Mouse (Mus musculus) lung, embryonic 16.5 days (tissue): ENCODE measurements around the gene Gm21992. TPM values are rescaled to one million over a fixed set of nuclear protein-coding genes. Genes with fewer than 3 reads are reported as not detected.

Experiments used
- ATAC-seq: fragments of 200-750 bp; cut with Nextera tagmentation; 2 replicates; pipeline ENCODE4 v1.8.0; 2017; ENCODE audit warnings: low read depth, mild to moderate bottlenecking, moderate library complexity
- H3K27ac ChIP-seq: fragments of 300-500 bp; sonication (generic); 2 replicates; pipeline ENCODE4 v1.5.1; 2014; ENCODE audit warnings: mild to moderate bottlenecking, control low read depth, low read length
- H3K27me3 ChIP-seq: fragments of 300-500 bp; sonication (generic); 2 replicates; pipeline ENCODE4 v1.6.1; 2014; ENCODE audit warnings: low read depth, low read length, mixed read lengths; ENCODE audit not compliant: control insufficient read depth, insufficient read depth
- H3K36me3 ChIP-seq: fragments of 300-500 bp; sonication (generic); 2 replicates; pipeline ENCODE4 v1.6.1; 2014; ENCODE audit warnings: low read length; ENCODE audit not compliant: control insufficient read depth, insufficient read depth
- H3K4me1 ChIP-seq: fragments of 300-500 bp; sonication (generic); replicated peaks from 2 replicates; pipeline ENCODE4 v1.6.1; 2014; ENCODE audit warnings: low read length, mixed read lengths; ENCODE audit not compliant: control insufficient read depth, insufficient read depth
- H3K4me2 ChIP-seq: fragments of 300-500 bp; sonication (generic); 2 replicates; pipeline ENCODE4 v1.6.1; 2014; ENCODE audit warnings: low read depth, low read length, control low read depth
- H3K4me3 ChIP-seq: fragments of 300-500 bp; sonication (generic); 2 replicates; pipeline ENCODE4 v1.5.1; 2014; ENCODE audit warnings: mild to moderate bottlenecking, low read length, control low read depth
- H3K9ac ChIP-seq: fragments of 300-500 bp; sonication (generic); 2 replicates; pipeline ENCODE4 v1.6.1; 2014; ENCODE audit warnings: low read length, control low read depth
- H3K9me3 ChIP-seq: fragments of 300-500 bp; sonication (generic); 2 replicates; pipeline ENCODE4 v1.6.1; 2016; ENCODE audit warnings: low read length; ENCODE audit not compliant: control insufficient read depth
- WGBS: fragments of 180-500 bp; shearing (Covaris S2); extraction: QIAGEN DNeasy Blood & Tissue Kit; methylation state at CpG from one replicate; pipeline ENCODE4 v1.1.7; 2014; 5-methylcytosine and 5-hydroxymethylcytosine counted together
- polyA plus RNA-seq: library from polyadenylated mRNA; unstranded; fragments of >200 nt; fragmentation: Nextera tagmentation; extraction: Ambion mirVana; gene quantifications from 2 replicates; pipeline ENCODE4 v1.2.1, GENCODE M21; 2015

Gm21992 gene
- polyA plus RNA-seq, 1 experiment from 2014 or later = 30.9 TPM

DNA sequence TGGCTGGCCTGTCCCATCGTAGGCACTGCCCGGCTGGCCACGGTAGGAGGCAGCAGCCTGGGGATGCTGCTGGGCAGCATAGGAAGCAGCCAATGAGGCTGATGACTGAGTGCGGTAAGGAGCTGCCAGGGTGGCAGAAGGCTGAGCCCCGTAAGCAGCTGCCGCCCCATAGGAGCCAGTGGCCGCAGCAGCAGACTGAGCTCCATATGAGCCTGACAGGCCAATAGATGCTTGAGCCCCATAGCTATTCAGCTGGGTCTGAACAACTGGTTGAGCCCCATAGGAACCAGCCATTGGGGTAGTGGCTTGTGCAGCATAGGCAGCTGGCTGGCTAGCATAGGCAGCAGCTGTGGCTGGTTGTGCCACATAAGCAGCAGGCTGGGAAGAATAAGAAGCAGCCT lies 8.7 kb downstream of the Gm21992 start:
- H3K36me3 ChIP-seq = peaks cover 38% of the 10 kb centered on the region
- no peaks in the 10 kb centered on the region for H3K27me3 ChIP-seq
- 0 out of 2 replicates have a peak, but pooled peaks have one; percentile 7 for ATAC-seq
- no peak overlapping the region for H3K27ac ChIP-seq
- no peak overlapping the region for H3K4me2 ChIP-seq
- 91% methylated on average over 7 of the region's 7 CpGs for WGBS
- no peaks in the 10 kb centered on the region for H3K4me1 ChIP-seq
- H3K4me3 ChIP-seq = no peak overlapping the region
- no peak overlapping the region for H3K9ac ChIP-seq
- H3K9me3 ChIP-seq = no peaks in the 10 kb centered on the region

DNA sequence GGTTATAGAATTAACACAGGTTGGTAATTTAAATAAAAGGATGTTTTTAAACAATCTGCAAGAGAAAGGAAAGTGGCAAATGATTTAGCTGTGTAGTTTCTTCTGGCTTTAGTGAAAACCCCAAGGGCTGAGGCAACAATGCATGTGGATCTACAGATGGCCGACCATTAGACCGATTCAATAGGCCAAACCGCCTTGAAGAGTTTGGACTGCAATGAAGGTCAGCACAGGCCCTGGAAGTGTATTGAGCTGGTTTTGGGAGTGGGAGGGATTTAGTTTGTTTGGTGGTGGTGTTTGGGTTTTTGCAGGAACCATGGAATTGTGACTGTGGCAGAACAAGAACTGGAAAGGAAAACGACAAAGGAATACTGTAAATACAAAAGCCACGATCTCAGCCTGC lies 12.3 kb downstream of the Gm21992 start:
- ATAC-seq = no peak

GRCm38 (mm10) chr19:4797846-4798245 lies 13.6 kb downstream of the Gm21992 start:
- H3K36me3 ChIP-seq = peaks cover 29% of the 10 kb centered on the region
- no peak overlapping the region for H3K27ac ChIP-seq
- H3K9me3 ChIP-seq = no peaks in the 10 kb centered on the region
- 92% methylated on average over 2 of the region's 2 CpGs for WGBS
- H3K9ac ChIP-seq = no peak overlapping the region
- no peak overlapping the region for H3K4me3 ChIP-seq
- peaks cover 7% of the 10 kb centered on the region for H3K4me1 ChIP-seq
- ATAC-seq = no peak
- H3K27me3 ChIP-seq = no peaks in the 10 kb centered on the region
- H3K4me2 ChIP-seq = no peak overlapping the region

More for the DNA sequence above, 12.3 kb downstream of the Gm21992 start:
- no peak overlapping the region for H3K4me2 ChIP-seq
- WGBS = 92% methylated on average over 5 of the region's 5 CpGs
- H3K27ac ChIP-seq = no peak overlapping the region
- H3K4me3 ChIP-seq = no peak overlapping the region
- H3K4me1 ChIP-seq = peaks cover 7% of the 10 kb centered on the region
- no peak overlapping the region for H3K9ac ChIP-seq
- no peaks in the 10 kb centered on the region for H3K27me3 ChIP-seq
- no peaks in the 10 kb centered on the region for H3K9me3 ChIP-seq
- peaks cover 38% of the 10 kb centered on the region for H3K36me3 ChIP-seq

GRCm38 (mm10) chr19:4795929-4796328 lies 15.5 kb downstream of the Gm21992 start:
- 54% methylated on average over 1 of the region's 1 CpGs for WGBS
- H3K4me3 ChIP-seq = no peak overlapping the region
- H3K4me1 ChIP-seq = peaks cover 15% of the 10 kb centered on the region
- no peak overlapping the region for H3K9ac ChIP-seq
- ATAC-seq = no peak
- no peaks in the 10 kb centered on the region for H3K27me3 ChIP-seq
- no peak overlapping the region for H3K4me2 ChIP-seq
- H3K9me3 ChIP-seq = no peaks in the 10 kb centered on the region
- peaks cover 21% of the 10 kb centered on the region for H3K36me3 ChIP-seq
- no peak overlapping the region for H3K27ac ChIP-seq

DNA sequence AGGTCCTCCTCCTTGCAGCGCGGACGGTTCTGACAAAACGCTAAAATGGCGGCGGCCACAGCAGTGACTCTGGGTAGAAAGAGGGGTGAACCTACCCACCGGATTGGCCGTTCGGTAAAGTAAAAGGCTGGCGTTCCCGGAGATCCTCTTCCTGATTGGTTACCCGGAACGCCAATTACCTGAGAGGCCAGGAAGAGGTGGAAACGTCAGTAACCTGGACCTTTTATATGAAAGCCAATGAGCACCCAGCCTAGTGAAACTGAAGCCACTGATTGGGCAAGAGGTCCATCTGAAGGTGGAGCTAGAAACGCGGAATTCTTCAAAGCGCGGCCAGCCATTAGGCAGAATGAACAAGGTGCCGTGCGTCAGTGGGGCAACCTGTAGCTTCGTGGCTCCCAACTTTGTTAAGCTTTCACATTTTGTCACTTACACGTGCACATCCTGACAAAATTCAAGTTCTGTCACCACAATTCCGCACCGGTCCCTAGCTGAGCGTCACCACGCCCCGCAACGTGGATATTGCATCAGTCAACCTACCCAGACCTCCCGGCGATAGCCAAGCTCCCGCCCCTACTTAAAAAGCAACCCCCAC lies 17.5 kb downstream of the Gm21992 start, which contains the start of gene Rbm4:
Gene Rbm4 (minus strand): TSS at position 71 of the 592 bp plus-strand sequence.
- H3K27ac ChIP-seq = peak within 1 kb of the TSS; percentile 72
- peaks cover 14% of the 10 kb centered on the region for H3K36me3 ChIP-seq
- H3K9me3 ChIP-seq = no peaks in the 10 kb centered on the region
- ATAC-seq = peak; percentile 98
- H3K4me2 ChIP-seq = peak within 1 kb of the TSS; percentile 82
- peak within 1 kb of the TSS; percentile 69 for H3K4me3 ChIP-seq
- no peaks in the 10 kb centered on the region for H3K27me3 ChIP-seq
- H3K9ac ChIP-seq = peak within 1 kb of the TSS; percentile 72
- WGBS = under 1% methylated on average over 31 of the region's 31 CpGs
- H3K4me1 ChIP-seq = peaks cover 24% of the 10 kb centered on the region

- H3K9me3 ChIP-seq = no peaks in the 10 kb centered on the region
- peak; percentile 53 for ATAC-seq
- H3K4me2 ChIP-seq = peak overlapping the region; percentile 82
- H3K4me3 ChIP-seq = peak overlapping the region; percentile 69
- no peaks in the 10 kb centered on the region for H3K27me3 ChIP-seq
- H3K27ac ChIP-seq = peak overlapping the region; percentile 72
- H3K4me1 ChIP-seq = peaks cover 24% of the 10 kb centered on the region
- under 1% methylated on average over 16 of the region's 16 CpGs for WGBS
- peaks cover 14% of the 10 kb centered on the region for H3K36me3 ChIP-seq
- peak overlapping the region; percentile 72 for H3K9ac ChIP-seq
Measured at GRCm38 (mm10) chr19:4793281-4793830, 18.1 kb downstream of the Gm21992 start.

DNA sequence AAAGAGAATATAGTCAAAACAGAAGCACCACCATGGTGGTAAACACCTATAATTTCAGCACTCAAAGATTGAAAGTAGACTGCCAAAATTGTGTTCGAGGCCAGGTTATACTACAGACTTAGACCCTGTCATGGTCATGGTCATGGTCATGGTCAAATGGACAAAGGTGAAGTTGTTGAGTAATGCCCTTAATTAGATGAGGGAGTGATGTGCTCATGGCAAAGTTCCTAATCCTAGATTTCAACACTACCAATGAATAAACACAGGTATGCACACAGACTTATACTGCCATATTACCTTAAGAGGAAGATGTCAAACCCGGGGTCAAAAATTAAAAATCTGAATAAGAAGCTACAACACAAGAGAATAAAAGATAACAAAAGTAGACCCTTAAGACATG lies 25.1 kb downstream of the Gm21992 start:
- H3K27me3 ChIP-seq = no peaks in the 10 kb centered on the region
- no peak overlapping the region for H3K9ac ChIP-seq
- H3K36me3 ChIP-seq = peaks cover 53% of the 10 kb centered on the region
- no peak overlapping the region for H3K4me2 ChIP-seq
- ATAC-seq = no peak
- 91% methylated on average over 2 of the region's 2 CpGs for WGBS
- no peak overlapping the region for H3K4me3 ChIP-seq
- no peaks in the 10 kb centered on the region for H3K9me3 ChIP-seq
- no peak overlapping the region for H3K27ac ChIP-seq
- peaks cover 11% of the 10 kb centered on the region for H3K4me1 ChIP-seq

GRCm38 (mm10) chr19:4785206-4785605 lies 26.2 kb downstream of the Gm21992 start:
- Histone ChIP-seq H3K9me3 (no peaks in the 10 kb centered on the region), H3K9ac (no peak overlapping the region), H3K4me1 (peaks cover 3% of the 10 kb centered on the region; the same call in 1 of the 2 replicates), H3K27ac (no peak overlapping the region), H3K4me2 (no peak overlapping the region), H3K4me3 (no peak overlapping the region), H3K27me3 (no peaks in the 10 kb centered on the region), H3K36me3 (peaks cover 51% of the 10 kb centered on the region)
- ATAC-seq = no peak
- WGBS = 77% methylated on average over 7 of the region's 7 CpGs

DNA sequence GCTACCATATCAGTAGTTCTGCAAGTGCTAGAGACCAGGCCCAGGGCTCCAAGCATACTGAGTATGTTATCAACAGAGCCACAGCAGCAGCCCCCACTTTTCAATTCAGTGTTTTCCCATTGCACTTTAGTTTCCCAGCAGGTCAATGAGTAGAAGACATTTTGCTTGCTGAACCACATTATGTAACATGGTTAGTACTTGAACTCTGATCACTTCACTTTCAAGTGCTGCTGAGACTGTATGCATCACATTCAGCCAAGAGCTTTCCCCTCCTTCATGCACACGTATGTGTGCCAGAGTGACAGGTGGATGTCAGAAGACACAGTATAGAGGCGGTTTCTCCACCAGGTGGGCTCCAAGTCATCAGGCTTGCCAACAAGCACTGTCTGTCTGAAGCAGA lies 28.5 kb downstream of the Gm21992 start:
- Histone ChIP-seq H3K4me3 (no peak overlapping the region), H3K4me2 (no peak overlapping the region)
- ATAC-seq = no peak

More for the DNA sequence above, 28.5 kb downstream of the Gm21992 start:
- Histone ChIP-seq H3K27ac (no peak overlapping the region), H3K9ac (no peak overlapping the region), H3K4me1 (no peaks in the 10 kb centered on the region), H3K27me3 (no peaks in the 10 kb centered on the region), H3K9me3 (no peaks in the 10 kb centered on the region), H3K36me3 (peaks cover 52% of the 10 kb centered on the region)
- 85% methylated on average over 2 of the region's 2 CpGs for WGBS
